ENCODE assay signal across 8 mouse cellular contexts in genomic region chr11:70023481-70024150, GRCm38 (mm10). TPM values are rescaled to one million over a fixed set of nuclear protein-coding genes. Genes with fewer than 3 reads are reported as not detected.
DNase-seq lines count a peak whose midpoint lies in the region; ATAC-seq and TF ChIP-seq lines count a peak whose summit lies in the region.

No protein-coding gene starts in this region.

- no peaks in the 10 kb centered on the region for H3K27me3 ChIP-seq in lung, postnatal 0 days (replicated peaks; ENCODE audit: insufficient read depth, low read length)
- H3K27me3 ChIP-seq in intestine, embryonic 14.5 days (replicated peaks; ENCODE audit: control insufficient read depth, insufficient read depth, low read length), result no peaks in the 10 kb centered on the region
- H3K27me3 ChIP-seq in midbrain, postnatal 0 days (ENCODE audit: insufficient read depth, low read length), result no peaks in the 10 kb centered on the region

- no peak for ATAC-seq in lung, postnatal 0 days
- ATAC-seq in intestine, embryonic 14.5 days (replicated peaks; ENCODE audit: low FRiP score, low TSS enrichment, low read depth), result no peak
- no peak for ATAC-seq in midbrain, postnatal 0 days (ENCODE audit: low FRiP score)

- H3K36me3 ChIP-seq in lung, postnatal 0 days (ENCODE audit: insufficient read depth, low read length), result no peaks in the 10 kb centered on the region
- no peaks in the 10 kb centered on the region for H3K36me3 ChIP-seq in intestine, embryonic 14.5 days (ENCODE audit: control insufficient read depth, insufficient read depth, low read length)
- H3K36me3 ChIP-seq in midbrain, postnatal 0 days (ENCODE audit: insufficient read depth, low read length), result no peaks in the 10 kb centered on the region

- WGBS in lung, postnatal 0 days, result 11% methylated on average over 18 of the region's 29 CpGs
- WGBS in intestine, embryonic 14.5 days, result 4% methylated on average over 25 of the region's 29 CpGs
- WGBS in midbrain, postnatal 0 days, result 5% methylated on average over 22 of the region's 29 CpGs

- TF ChIP-seq EP300 in lung, postnatal 0 days (IDR thresholded peaks at IDR 0.05), result no peak

- H3K9me3 ChIP-seq in lung, postnatal 0 days (ENCODE audit: low read length), result no peaks in the 10 kb centered on the region
- H3K9me3 ChIP-seq in intestine, embryonic 14.5 days (ENCODE audit: control insufficient read depth, low read length), result no peaks in the 10 kb centered on the region
- no peaks in the 10 kb centered on the region for H3K9me3 ChIP-seq in midbrain, postnatal 0 days (ENCODE audit: low read length)

- H3K4me1 ChIP-seq in lung, postnatal 0 days (ENCODE audit: insufficient read depth, low read depth, low read length), result peaks cover 6% of the 10 kb centered on the region; the same call in 1 of the 2 replicates
- H3K4me1 ChIP-seq in intestine, embryonic 14.5 days (replicated peaks; ENCODE audit: control insufficient read depth, insufficient read depth, low read length), result peaks cover 81% of the 10 kb centered on the region
- H3K4me1 ChIP-seq in midbrain, postnatal 0 days (ENCODE audit: insufficient read depth, low read length), result peaks cover 37% of the 10 kb centered on the region

- H3K4me3 ChIP-seq in lung, postnatal 0 days (ENCODE audit: low read depth, low read length), result peak overlapping the region; percentile 6; the same call in 1 of the 2 replicates
- peak overlapping the region; percentile 34 for H3K4me3 ChIP-seq in intestine, embryonic 14.5 days (ENCODE audit: low read depth, low read length)
- H3K4me3 ChIP-seq in midbrain, postnatal 0 days (ENCODE audit: low read depth, low read length), result peak overlapping the region; percentile 35

- DNase-seq in adrenal gland, postnatal 10 days, result peak; percentile 45
- no peak for DNase-seq in adrenal gland, adult 8-10 months
- no peak for DNase-seq in lung, postnatal 0 days (ENCODE audit: low spot score)
- no peak for DNase-seq in lung, postnatal 14 days
- DNase-seq in intestine, embryonic 14.5 days (ENCODE audit: low spot score), result no peak
- peak; percentile 64 for DNase-seq in midbrain, postnatal 0 days (ENCODE audit: low spot score)
- DNase-seq in layer of hippocampus, adult 9-11 months, result no peak
- no peak for DNase-seq in frontal cortex, postnatal 14 days (ENCODE audit: low spot score in 2 of 2)

- H3K27ac ChIP-seq in lung, postnatal 0 days (ENCODE audit: low read length), result no peak overlapping the region
- H3K27ac ChIP-seq in intestine, embryonic 14.5 days (ENCODE audit: low read depth), result no peak overlapping the region
- no peak overlapping the region for H3K27ac ChIP-seq in midbrain, postnatal 0 days (ENCODE audit: low read depth, low read length)

- H3K4me2 ChIP-seq in lung, postnatal 0 days (replicated peaks; ENCODE audit: low read depth, low read length), result peak overlapping the region; percentile 40
- peak overlapping the region; percentile 59 for H3K4me2 ChIP-seq in intestine, embryonic 14.5 days (ENCODE audit: low read length)
- peak overlapping the region; percentile 68 for H3K4me2 ChIP-seq in midbrain, postnatal 0 days (ENCODE audit: low read depth, low read length, poor library complexity, severe bottlenecking)

- no peak for TF ChIP-seq CTCF in lung, postnatal 0 days (IDR thresholded peaks at IDR 0.05)
- no peak for TF ChIP-seq CTCF in midbrain, postnatal 0 days (IDR thresholded peaks at IDR 0.05)

- no peak overlapping the region for H3K9ac ChIP-seq in lung, postnatal 0 days (replicated peaks; ENCODE audit: low read depth)
- peak overlapping the region; percentile 30 for H3K9ac ChIP-seq in intestine, embryonic 14.5 days (ENCODE audit: low read length)
- H3K9ac ChIP-seq in midbrain, postnatal 0 days (replicated peaks; ENCODE audit: low read length, poor library complexity, severe bottlenecking), result peak overlapping the region; percentile 58

RNA-seq across cellular contexts. Expression of gene Dlg4, which starts 6.9 kb away (rescaled TPM):
- 10 to 100 TPM; 29.9 to 37.6 TPM for total RNA-seq in adrenal gland, postnatal 10 days (2021)
- total RNA-seq in adrenal gland, adult 8-10 months (2022), result 10 to 100 TPM; 25.7 to 65.4 (median 45.9) TPM
- 2.0 and 2.1 TPM in 2 replicates for polyA plus RNA-seq in lung, postnatal 0 days (2015; fragmentation: Nextera tagmentation; extraction: Ambion mirVana)
- 7.7 and 8.6 TPM in 2 replicates for polyA plus RNA-seq in intestine, embryonic 14.5 days (2014; fragmentation: Nextera tagmentation; extraction: Ambion mirVana)
- 256 and 269 TPM in 2 replicates for total RNA-seq in midbrain, postnatal 0 days (2014; rRNA removed)
- 16.1 and 18.1 TPM in 2 replicates for polyA plus RNA-seq in midbrain, postnatal 0 days (2015; fragmentation: Nextera tagmentation; extraction: Ambion mirVana)

RNA-seq across cellular contexts. Expression of gene Acadvl, which starts 8.4 kb away (rescaled TPM):
- 1,000 to 10,000 TPM; 1,467 to 1,540 TPM for total RNA-seq in adrenal gland, postnatal 10 days (2021)
- 100 to 1,000 TPM; 323 to 415 (median 392) TPM for total RNA-seq in adrenal gland, adult 8-10 months (2022)
- 92.0 and 95.2 TPM in 2 replicates for polyA plus RNA-seq in lung, postnatal 0 days (2015; fragmentation: Nextera tagmentation; extraction: Ambion mirVana)
- polyA plus RNA-seq in intestine, embryonic 14.5 days (2014; fragmentation: Nextera tagmentation; extraction: Ambion mirVana), result 72.8 and 73.8 TPM in 2 replicates
- 35.9 and 42.7 TPM in 2 replicates for total RNA-seq in midbrain, postnatal 0 days (2014; rRNA removed)
- 62.1 and 64.2 TPM in 2 replicates for polyA plus RNA-seq in midbrain, postnatal 0 days (2015; fragmentation: Nextera tagmentation; extraction: Ambion mirVana)

RNA-seq across cellular contexts. Expression of gene Dvl2, which starts 23.2 kb away (rescaled TPM):
- 10 to 100 TPM; 15.7 to 23.0 TPM for total RNA-seq in adrenal gland, postnatal 10 days (2021)
- total RNA-seq in adrenal gland, adult 8-10 months (2022), result 10 to 100 TPM; 13.4 to 27.1 (median 20.5) TPM
- polyA plus RNA-seq in lung, postnatal 0 days (2015; fragmentation: Nextera tagmentation; extraction: Ambion mirVana), result 14.6 and 15.1 TPM in 2 replicates
- polyA plus RNA-seq in intestine, embryonic 14.5 days (2014; fragmentation: Nextera tagmentation; extraction: Ambion mirVana), result 32.0 and 32.6 TPM in 2 replicates
- total RNA-seq in midbrain, postnatal 0 days (2014; rRNA removed), result 31.5 and 33.3 TPM in 2 replicates
- 19.0 and 20.0 TPM in 2 replicates for polyA plus RNA-seq in midbrain, postnatal 0 days (2015; fragmentation: Nextera tagmentation; extraction: Ambion mirVana)

RNA-seq across cellular contexts. Expression of gene Phf23, which starts 28.0 kb away (rescaled TPM):
- 10 to 100 TPM; 43.5 to 50.5 TPM for total RNA-seq in adrenal gland, postnatal 10 days (2021)
- total RNA-seq in adrenal gland, adult 8-10 months (2022), result 10 to 100 TPM; 55.7 to 61.0 (median 58.4) TPM
- polyA plus RNA-seq in lung, postnatal 0 days (2015; fragmentation: Nextera tagmentation; extraction: Ambion mirVana), result 57.5 and 61.3 TPM in 2 replicates
- polyA plus RNA-seq in intestine, embryonic 14.5 days (2014; fragmentation: Nextera tagmentation; extraction: Ambion mirVana), result 37.6 and 43.9 TPM in 2 replicates
- total RNA-seq in midbrain, postnatal 0 days (2014; rRNA removed), result 42.4 and 45.2 TPM in 2 replicates
- polyA plus RNA-seq in midbrain, postnatal 0 days (2015; fragmentation: Nextera tagmentation; extraction: Ambion mirVana), result 37.6 and 40.0 TPM in 2 replicates

RNA-seq across cellular contexts. Expression of gene Asgr1, which starts 30.3 kb away (rescaled TPM):
- total RNA-seq in adrenal gland, postnatal 10 days (2021), result 10 to 100 TPM; 35.0 to 76.1 TPM
- under 1 TPM in 3 of 4 experiments, not detected in 1; 0.31 to 0.75 (median 0.38) TPM for total RNA-seq in adrenal gland, adult 8-10 months (2022)
- 0.81 TPM in 2 replicates for polyA plus RNA-seq in lung, postnatal 0 days (2015; fragmentation: Nextera tagmentation; extraction: Ambion mirVana)
- polyA plus RNA-seq in intestine, embryonic 14.5 days (2014; fragmentation: Nextera tagmentation; extraction: Ambion mirVana), result 0.26 TPM in 1 of 2 replicates, not detected in the other
- 1.2 and 7.2 TPM in 2 replicates for total RNA-seq in midbrain, postnatal 0 days (2014; rRNA removed)
- 4.1 and 4.5 TPM in 2 replicates for polyA plus RNA-seq in midbrain, postnatal 0 days (2015; fragmentation: Nextera tagmentation; extraction: Ambion mirVana)

Comparison
In these comparisons a context has a peak if more than half of its experiments do, and no peak if none do; other contexts are left out.
1. DNase-seq: peak in adrenal gland, postnatal 10 days (single experiment) and midbrain, postnatal 0 days (single experiment); none in adrenal gland, adult 8-10 months (single experiment), lung, postnatal 0 days (single experiment), lung, postnatal 14 days (single experiment), intestine, embryonic 14.5 days (single experiment), layer of hippocampus, adult 9-11 months (single experiment) and frontal cortex, postnatal 14 days (0 of 2).
2. Peak in every context shown above with its lines, with median percentiles within 50 percentile points of each other: H3K4me2 ChIP-seq and H3K4me3 ChIP-seq.